Mouse (Mus musculus) CD8-positive naive resting alpha-beta T cell, adult 57 days (primary cell): ENCODE measurements around the gene Retnlg. TPM values are rescaled to one million over a fixed set of nuclear protein-coding genes. Genes with fewer than 3 reads are reported as not detected.

Experiments used
- total RNA-seq: library from RNA; stranded (reverse); gene quantifications from one replicate; pipeline ENCODE4 v1.2.4, GENCODE M21; 2023

Gene Retnlg
- total RNA-seq, result 6.2 TPM

GRCm38 (mm10) chr16:48872321-48872720 is at the start of gene Retnlg:
Gene Retnlg (plus strand): TSS chr16:48872621.

GRCm38 (mm10) chr16:48842266-48842665 is 30.2 kb upstream of the Retnlg start, which contains the start of gene Retnla:
Gene Retnla (plus strand): TSS chr16:48842551.

Other genes starting within 250 kb of the Retnlg start
- 32.4 TPM for gene Trat1, start 100.6 kb upstream of the Retnlg start, total RNA-seq
- gene Retnlb, start 55.8 kb upstream of the Retnlg start, total RNA-seq, result not detected
- gene Retnla, start 30.1 kb upstream of the Retnlg start, total RNA-seq, result not detected
- gene Dzip3, start 121.5 kb downstream of the Retnlg start, total RNA-seq, result 8.4 TPM
- gene Cip2a, start 121.6 kb downstream of the Retnlg start, total RNA-seq, result 7.4 TPM
- gene Myh15, start 184.9 kb downstream of the Retnlg start, total RNA-seq, result not detected